Mouse (Mus musculus) small intestine, adult 2 months (tissue): ENCODE data around the gene 4930519G04Rik. TPM values are rescaled to one million over a fixed set of nuclear protein-coding genes. Genes with fewer than 3 reads are reported as not detected.
"Not testable (repeated sequence)": the region's sequence is repeated elsewhere in the genome, so short reads cannot be mapped to it uniquely, and the experiment has no call there.

Experiments
- H3K27ac ChIP-seq: fragments of 200-500 bp; 2 replicates; pipeline ENCODE4 v1.5.1; 2012; ENCODE audit warnings: low read depth, low read length, control low read depth, inconsistent platforms; ENCODE audit not compliant: insufficient read depth
- H3K27me3 ChIP-seq: fragments of 200-500 bp; 2 replicates; pipeline ENCODE4 v1.6.1; 2012; ENCODE audit warnings: mild to moderate bottlenecking, moderate library complexity, low read length, inconsistent platforms; ENCODE audit not compliant: control insufficient read depth, insufficient read depth
- H3K36me3 ChIP-seq: fragments of 200-500 bp; 2 replicates; pipeline ENCODE4 v1.6.1; 2012; ENCODE audit warnings: mild to moderate bottlenecking, low read length, control low read depth, inconsistent platforms; ENCODE audit not compliant: control insufficient read depth, insufficient read depth
- H3K4me1 ChIP-seq: fragments of 200-500 bp; 2 replicates; pipeline ENCODE4 v1.6.1; 2012; ENCODE audit warnings: low read length, inconsistent platforms, mixed read lengths; ENCODE audit not compliant: control insufficient read depth, insufficient read depth, insufficient read length
- H3K4me3 ChIP-seq: fragments of 200-500 bp; 2 replicates; pipeline ENCODE4 v1.5.1; 2012; ENCODE audit warnings: low read depth, mild to moderate bottlenecking, control low read depth, inconsistent platforms, low read length, moderate library complexity
- CTCF ChIP-seq: fragments of 200-500 bp; IDR thresholded peaks from 2 replicates; pipeline ENCODE4 v1.5.1; 2012; ENCODE audit warnings: low read depth, mild to moderate bottlenecking, control low read depth, inconsistent platforms, low read length, moderate library complexity, mixed read lengths; ENCODE audit not compliant: insufficient replicate concordance, insufficient read length; ENCODE audit errors: extremely low read depth
- POLR2A ChIP-seq: fragments of 200-500 bp; IDR thresholded peaks from 2 replicates; pipeline ENCODE4 v1.6.1; 2012; ENCODE audit warnings: low read depth, mild to moderate bottlenecking, control low read depth, inconsistent platforms, low read length, moderate library complexity
- WGBS: fragments of 180-500 bp; shearing (Covaris S2); methylation state at CpG from one replicate; pipeline ENCODE4 v1.1.7; 2018; 5-methylcytosine and 5-hydroxymethylcytosine counted together
- polyA plus RNA-seq: library from polyadenylated mRNA; depleted of rRNA; stranded (reverse); fragments of >200 nt; gene quantifications from 2 replicates; pipeline ENCODE4 v1.2.3, GENCODE M21; 2012

Gene 4930519G04Rik
- polyA plus RNA-seq, 1 experiment = not detected

DNA sequence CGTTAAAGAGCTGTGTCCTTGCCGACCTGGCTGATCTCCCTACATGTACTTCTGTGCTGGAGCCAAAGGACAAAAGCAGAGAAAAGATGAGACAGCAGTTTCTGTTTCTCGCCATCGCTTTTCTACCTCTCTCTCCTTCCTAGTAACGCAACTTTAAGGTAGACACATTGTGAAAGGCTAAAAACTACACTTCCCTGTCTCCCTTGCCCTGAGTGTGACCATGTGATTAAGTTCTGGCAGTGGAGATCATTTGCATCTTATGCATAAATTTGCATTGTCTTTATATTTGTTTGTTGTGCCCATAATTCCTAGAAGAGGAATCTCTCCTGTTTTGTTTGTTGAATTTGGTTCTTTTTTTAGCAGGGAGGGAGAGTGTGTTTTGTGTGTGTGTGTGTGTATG, 62.4 kb downstream of the 4930519G04Rik start:
- 70% methylated on average over 5 of the region's 5 CpGs for WGBS
- Histone ChIP-seq H3K4me1 (no peaks in the 10 kb centered on the region), H3K27ac (no peak overlapping the region), H3K4me3 (no peak overlapping the region), H3K27me3 (no peaks in the 10 kb centered on the region), H3K36me3 (peaks cover 17% of the 10 kb centered on the region)
- TF ChIP-seq CTCF = no peak

GRCm38 (mm10) chr5:114916777-114917176, 63.3 kb downstream of the 4930519G04Rik start:
- WGBS = 76% methylated on average over 4 of the region's 4 CpGs
- H3K27me3 ChIP-seq = no peaks in the 10 kb centered on the region
- peaks cover 7% of the 10 kb centered on the region for H3K36me3 ChIP-seq
- TF ChIP-seq CTCF = no peak
- TF ChIP-seq POLR2A = no peak
- H3K4me3 ChIP-seq = no peak overlapping the region
- H3K4me1 ChIP-seq = no peaks in the 10 kb centered on the region
- H3K27ac ChIP-seq = no peak overlapping the region

DNA sequence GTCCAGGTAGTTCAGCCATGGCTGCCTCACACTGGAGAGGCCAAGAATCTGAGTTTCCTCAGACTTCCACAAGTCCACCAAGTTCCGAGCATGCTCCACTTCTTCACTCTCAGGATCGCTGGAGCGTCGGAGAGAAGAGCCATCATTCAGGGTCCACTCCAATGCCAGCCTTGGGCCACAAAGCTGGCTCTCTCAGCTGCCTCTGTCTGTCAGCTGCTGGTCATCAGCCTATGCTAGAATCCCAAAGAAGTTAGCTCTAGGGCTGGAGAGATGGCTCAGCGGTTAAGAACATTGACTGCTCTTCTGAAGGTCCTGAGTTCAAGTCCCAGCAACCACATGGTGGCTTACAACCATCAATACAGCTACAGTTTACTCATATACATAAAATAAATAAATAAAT, 63.9 kb downstream of the 4930519G04Rik start:
- WGBS = 95% methylated on average over 5 of the region's 5 CpGs
- not testable (repeated sequence) for H3K27ac ChIP-seq, H3K4me3 ChIP-seq, H3K4me1 ChIP-seq, H3K36me3 ChIP-seq, H3K27me3 ChIP-seq

- Histone ChIP-seq H3K27ac (peak overlapping the region; percentile 84), H3K36me3 (0 out of 2 replicates have a peak, but pooled peaks cover 2% of the 10 kb centered on the region), H3K4me1 (no peaks in the 10 kb centered on the region; the same call in 1 of the 2 replicates), H3K4me3 (peak overlapping the region; percentile 19; the same call in 1 of the 2 replicates), H3K27me3 (no peaks in the 10 kb centered on the region)
- 29% methylated on average over 19 of the region's 19 CpGs for WGBS
- TF ChIP-seq POLR2A (no peak), CTCF (peak; percentile 53; the same call in 1 of the 2 replicates)
These were observed 68.3 kb downstream of the 4930519G04Rik start for GRCm38 (mm10) chr5:114921551-114922365.

- Histone ChIP-seq H3K4me3 (peak overlapping the region; percentile 16; the same call in 1 of the 2 replicates), H3K4me1 (peaks cover 4% of the 10 kb centered on the region; the same call in 1 of the 2 replicates), H3K36me3 (0 out of 2 replicates have a peak, but pooled peaks cover 2% of the 10 kb centered on the region), H3K27me3 (no peaks in the 10 kb centered on the region), H3K27ac (peak overlapping the region; percentile 84)
- no peak for TF ChIP-seq CTCF
- TF ChIP-seq POLR2A = no peak
- 30% methylated on average over 10 of the region's 10 CpGs for WGBS
These were observed 68.9 kb downstream of the 4930519G04Rik start for GRCm38 (mm10) chr5:114922366-114922731.

DNA sequence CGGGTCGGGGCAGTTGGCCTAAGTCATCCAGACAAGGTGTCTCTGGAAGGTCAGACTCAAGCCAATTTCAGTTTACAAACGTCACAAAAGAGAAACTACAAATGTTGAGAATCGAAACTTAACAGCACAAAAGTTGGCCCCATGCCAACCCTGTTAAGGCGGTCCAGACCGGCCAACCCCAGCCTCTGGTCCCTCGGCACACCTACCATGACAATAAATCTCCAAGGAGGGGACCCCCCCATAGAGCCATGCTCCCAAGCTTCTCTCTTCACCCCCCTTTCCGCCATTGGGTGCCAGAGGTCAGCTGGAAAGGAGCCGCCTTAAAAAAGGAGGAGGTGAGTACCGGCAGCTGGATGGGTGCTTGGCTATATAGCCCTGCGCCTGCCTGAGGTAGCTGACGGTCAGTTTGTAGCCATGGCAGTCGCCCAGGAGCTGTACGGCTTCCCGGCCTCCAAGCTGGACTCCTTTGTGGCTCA, 69.6 kb downstream of the 4930519G04Rik start, which contains the start of gene Oasl1:
TSS of gene Oasl1 (plus strand) at position 243 of the 476 bp plus-strand sequence.
- H3K27ac ChIP-seq = peak within 1 kb of the TSS; percentile 84
- TF ChIP-seq CTCF (no peak), POLR2A (peak; percentile 88)

DNA sequence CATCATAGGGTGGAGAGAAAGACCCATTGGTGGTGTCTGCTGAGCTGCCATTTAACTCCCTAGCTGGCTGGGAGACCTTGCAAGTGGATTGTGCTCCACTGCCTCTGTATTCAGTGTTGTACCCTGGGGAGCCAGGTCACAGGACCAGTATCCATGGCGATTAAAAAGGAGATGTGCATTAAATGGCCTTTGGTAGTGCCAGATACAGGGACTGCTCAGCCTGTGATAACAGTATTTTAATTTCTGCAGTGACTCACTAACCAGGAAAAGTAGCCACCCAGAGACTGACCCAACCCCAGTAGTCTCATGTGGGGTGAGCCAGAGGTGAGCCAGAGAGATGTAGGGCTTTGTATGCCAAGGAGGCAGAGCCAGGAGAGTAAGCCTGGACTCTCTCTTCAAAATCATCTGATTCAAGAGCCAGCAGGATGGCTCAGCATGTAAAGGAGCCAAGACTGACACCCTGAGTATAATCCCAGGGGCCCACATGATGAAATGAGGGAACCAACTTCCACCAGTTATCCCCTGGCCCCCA, 72.8 kb downstream of the 4930519G04Rik start:
- WGBS = 72% methylated on average over 1 of the region's 1 CpGs
- H3K27ac ChIP-seq = peak overlapping the region; percentile 72

More for the DNA sequence above, 69.6 kb downstream of the 4930519G04Rik start, which contains the start of gene Oasl1:
- H3K4me1 ChIP-seq = peaks cover 11% of the 10 kb centered on the region; the same call in 1 of the 2 replicates
- peak within 1 kb of the TSS; percentile 66 for H3K4me3 ChIP-seq
- H3K27me3 ChIP-seq = no peaks in the 10 kb centered on the region
- WGBS = 2% methylated on average over 15 of the region's 15 CpGs
- peaks cover 7% of the 10 kb centered on the region for H3K36me3 ChIP-seq

More for the DNA sequence above, 72.8 kb downstream of the 4930519G04Rik start:
- Histone ChIP-seq H3K4me3 (peak overlapping the region; percentile 4; the same call in 1 of the 2 replicates), H3K27me3 (no peaks in the 10 kb centered on the region), H3K4me1 (peaks cover 13% of the 10 kb centered on the region), H3K36me3 (peaks cover 17% of the 10 kb centered on the region)
- TF ChIP-seq CTCF (no peak), POLR2A (no peak)
